ENCODE assay signal across 9 mouse cellular contexts in genomic region chr12:57544641-57545370, GRCm38 (mm10). TPM values are rescaled to one million over a fixed set of nuclear protein-coding genes. Genes with fewer than 3 reads are reported as not detected.
A peak's percentile ranks its signal among the peaks of the same experiment; 100 is the strongest.
DNase-seq lines count a peak whose midpoint lies in the region; ATAC-seq lines count a peak whose summit lies in the region.
"Had no signal": no experiment of that assay in that cellular context is flagged by ENCODE, and none has a peak within 500 bp of the region (broad histone marks: within the 10 kb centered on the region; RNA-seq: fewer than 3 reads in every experiment).

No protein-coding gene starts in this region.

- H3K27ac ChIP-seq in heart, embryonic 15.5 days = no peak overlapping the region
- peak overlapping the region; percentile 92 for H3K27ac ChIP-seq in midbrain, embryonic 10.5 days (replicated peaks)

- peaks cover 34% of the 10 kb centered on the region for H3K4me1 ChIP-seq in heart, embryonic 15.5 days (replicated peaks)
- peaks cover 63% of the 10 kb centered on the region for H3K4me1 ChIP-seq in midbrain, embryonic 10.5 days

- H3K4me3 ChIP-seq in heart, embryonic 15.5 days = peak overlapping the region; percentile 59
- H3K4me3 ChIP-seq in midbrain, embryonic 10.5 days = peak overlapping the region; percentile 73

- 3% methylated on average over 31 of the region's 31 CpGs for WGBS in heart, embryonic 15.5 days
- WGBS in midbrain, embryonic 10.5 days = 2% methylated on average over 31 of the region's 31 CpGs

- no peaks in the 10 kb centered on the region for H3K9me3 ChIP-seq in heart, embryonic 15.5 days (replicated peaks)
- no peaks in the 10 kb centered on the region for H3K9me3 ChIP-seq in midbrain, embryonic 10.5 days (replicated peaks)

- peaks cover 93% of the 10 kb centered on the region for H3K27me3 ChIP-seq in heart, embryonic 15.5 days
- peaks cover 99% of the 10 kb centered on the region for H3K27me3 ChIP-seq in midbrain, embryonic 10.5 days (ENCODE audit: low read depth, poor library complexity, severe bottlenecking)

- H3K9ac ChIP-seq in heart, embryonic 15.5 days = peak overlapping the region; percentile 48; the same call in 1 of the 2 replicates

- H3K36me3 ChIP-seq in heart, embryonic 15.5 days = no peaks in the 10 kb centered on the region
- H3K36me3 ChIP-seq in midbrain, embryonic 10.5 days = no peaks in the 10 kb centered on the region; the same call in none of the 2 replicates

- peak overlapping the region; percentile 98 for H3K4me2 ChIP-seq in heart, embryonic 15.5 days

- peak; percentile 35 to 69 for DNase-seq in cerebellum, postnatal 25 days
- no peak for DNase-seq in cerebellum, adult 9-11 months
- DNase-seq in 416B (ENCODE audit: low read depth) = peak; percentile 90
- DNase-seq in c-Kit-positive CD71-positive TER-119-negative erythroid progenitor cells, embryonic 14.5 days (ENCODE audit: low read depth) = peak; percentile 50
- DNase-seq in kidney, postnatal 4 days = peak; percentile 82 to 87
- peak; percentile 78 for DNase-seq in midbrain, embryonic 10.5 days (ENCODE audit: low spot score)

- no peak for ATAC-seq in heart, embryonic 15.5 days (replicated peaks; ENCODE audit: insufficient number of reproducible peaks, insufficient read depth, low FRiP score, low read depth)
- no peak for ATAC-seq in erythroid progenitor cell, adult 5-6 weeks (replicated peaks; ENCODE audit: low FRiP score, poor library complexity, severe bottlenecking)

RNA-seq across cellular contexts. Expression of gene Foxa1, which starts 1.9 kb away (rescaled TPM):
- polyA plus RNA-seq in heart, embryonic 15.5 days (2015; fragmentation: Nextera tagmentation; extraction: Ambion mirVana) = 0.57 and 2.7 TPM in 2 replicates
- polyA plus RNA-seq in midbrain, embryonic 10.5 days (2016; fragmentation: Nextera tagmentation; extraction: Ambion mirVana) = 3.2 and 3.9 TPM in 2 replicates
- total RNA-seq in erythroid progenitor cell, adult 5-6 weeks (2015; ENCODE audit: low replicate concordance) = not detected in 2 replicates
- not detected in 2 replicates for total RNA-seq in erythroid progenitor cell, adult 5-6 weeks (2017; ENCODE audit: low replicate concordance)
- total RNA-seq: neutrophil, adult 5-6 weeks had no signal

RNA-seq across cellular contexts. Expression of gene Ttc6, which starts 19.1 kb away (rescaled TPM):
- 0.42 and 0.96 TPM in 2 replicates for polyA plus RNA-seq in heart, embryonic 15.5 days (2015; fragmentation: Nextera tagmentation; extraction: Ambion mirVana)
- polyA plus RNA-seq in midbrain, embryonic 10.5 days (2016; fragmentation: Nextera tagmentation; extraction: Ambion mirVana) = 2.1 and 2.3 TPM in 2 replicates
- not detected in 2 replicates for total RNA-seq in erythroid progenitor cell, adult 5-6 weeks (2015; ENCODE audit: low replicate concordance)
- not detected in 2 replicates for total RNA-seq in erythroid progenitor cell, adult 5-6 weeks (2017; ENCODE audit: low replicate concordance)
- total RNA-seq: neutrophil, adult 5-6 weeks had no signal
